Mouse (Mus musculus) mouse trophoblast stem cell (cell line): Measurements from ENCODE around the gene Nr1i2.
"Not testable (repeated sequence)": the region's sequence is repeated elsewhere in the genome, so short reads cannot be mapped to it uniquely, and the experiment has no call there.

Experiments used
- in situ Hi-C, 2 experiments: fragments of 300-500 bp; cut with MseI, MboI; formaldehyde crosslinking; loops; 2 replicates in 1 of 2; 3 replicates in 1 of 2; pipeline ENCODE4 v1.15.1; 2025

Gene Nr1i2

DNA sequence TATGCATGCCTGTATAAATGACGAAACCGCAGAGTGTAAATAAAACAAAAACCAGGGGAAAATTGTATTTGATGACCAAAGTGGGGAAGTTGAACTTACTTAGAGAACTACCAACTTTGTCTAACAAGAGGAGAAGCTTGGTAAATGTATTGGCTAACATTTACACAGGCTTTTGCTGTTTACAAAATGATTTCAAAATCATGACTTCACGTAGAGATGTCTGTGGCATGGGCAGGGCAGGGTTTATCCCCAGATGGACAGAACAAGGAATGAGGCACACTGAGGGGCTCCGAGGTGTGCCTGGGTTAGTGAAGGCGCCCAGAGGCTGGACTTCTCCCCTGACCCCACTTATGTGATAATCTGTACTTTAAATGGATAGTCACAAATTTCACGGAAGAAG lies 7.3 kb downstream of the Nr1i2 start:
- in situ Hi-C loops: no loop called here

DNA sequence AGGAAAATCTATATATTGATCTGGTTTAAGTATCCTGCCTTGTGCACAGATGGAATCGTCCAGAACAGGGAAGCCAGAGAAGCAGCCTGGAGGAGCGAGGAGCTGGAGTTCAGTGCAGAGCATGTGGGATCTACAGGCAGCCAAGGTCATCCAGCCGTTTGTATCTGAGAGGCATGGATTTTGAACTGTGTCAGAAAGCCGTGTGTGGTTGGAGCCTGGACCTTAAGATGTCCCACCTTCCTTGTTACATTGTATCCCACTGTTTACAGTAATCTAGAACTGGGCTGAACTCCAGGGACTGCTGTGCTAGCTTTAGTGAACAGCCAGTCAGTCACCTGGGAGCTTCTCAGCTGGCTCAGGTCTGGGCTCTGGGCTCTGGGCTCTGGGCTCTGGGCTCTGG lies 8.1 kb downstream of the Nr1i2 start:
- in situ Hi-C loops: no loop called here

DNA sequence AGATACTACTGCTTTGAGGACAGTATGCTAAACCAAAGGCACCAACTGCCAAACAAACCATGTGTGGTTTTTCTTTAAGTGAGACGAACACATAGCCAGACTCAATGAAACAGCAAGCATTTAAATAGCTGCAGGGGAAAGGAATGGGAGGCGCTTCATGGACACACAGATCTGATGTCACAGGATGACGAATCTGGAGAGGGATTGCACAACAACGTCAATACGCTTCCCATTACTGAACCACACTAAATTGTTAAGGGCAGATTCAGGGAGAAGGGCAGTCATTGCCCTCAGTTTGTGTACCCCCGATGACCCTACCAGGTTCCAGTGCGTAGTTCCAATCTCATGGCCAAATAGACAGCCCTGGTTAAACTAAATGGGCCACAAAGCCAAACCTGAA lies 8.8 kb downstream of the Nr1i2 start:
- in situ Hi-C loops: no loop called here

DNA sequence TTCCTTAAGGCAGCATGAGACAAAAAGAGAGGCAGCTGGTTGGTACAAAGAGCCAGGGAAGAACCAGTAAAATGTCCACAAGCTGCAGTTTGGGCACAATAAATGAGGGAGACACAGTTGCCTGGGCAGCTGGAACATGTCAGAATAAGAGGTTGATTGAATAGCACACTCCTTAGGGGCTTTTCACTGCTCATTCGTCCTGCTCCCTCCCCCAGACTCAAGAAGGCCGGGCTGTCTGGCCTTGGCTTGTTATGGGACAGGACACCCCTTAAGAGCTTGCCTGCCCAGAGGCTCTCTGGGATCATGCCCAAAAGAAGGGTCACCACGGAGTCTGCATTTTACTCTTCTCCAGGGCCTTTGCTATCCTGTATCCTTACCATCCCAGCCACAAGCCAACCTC lies 11.3 kb downstream of the Nr1i2 start:
- in situ Hi-C loops: no loop called here

DNA sequence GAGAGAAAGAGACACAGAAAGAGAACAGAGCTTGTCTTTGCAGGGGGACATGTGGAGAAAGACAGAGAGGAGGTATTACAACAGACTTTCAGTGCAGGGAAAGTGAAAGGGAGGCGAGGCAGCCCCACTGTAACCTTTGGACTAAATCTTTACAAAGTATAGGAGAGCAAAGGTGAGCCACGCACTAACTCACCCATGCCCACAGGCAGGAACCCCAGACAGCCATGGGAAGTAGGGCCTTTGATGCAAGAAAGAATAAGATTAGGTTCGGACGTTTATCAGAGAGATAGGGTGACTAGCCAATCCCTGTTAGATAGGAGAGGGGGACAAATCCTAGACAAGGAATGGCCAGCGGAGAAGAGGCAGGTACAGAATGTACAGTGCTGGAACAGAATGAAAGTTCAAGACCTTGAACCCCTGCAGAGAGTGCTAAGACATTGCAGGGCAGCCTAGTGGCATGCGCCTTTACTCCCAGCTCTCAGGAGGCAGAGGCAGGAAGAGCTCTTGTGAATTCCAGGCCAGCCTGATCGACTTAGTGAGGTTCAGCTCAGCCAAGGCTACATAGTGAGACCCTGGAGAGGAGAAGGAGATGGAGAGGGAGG lies 12.0 kb downstream of the Nr1i2 start:
- in situ Hi-C loops: no loop called here

DNA sequence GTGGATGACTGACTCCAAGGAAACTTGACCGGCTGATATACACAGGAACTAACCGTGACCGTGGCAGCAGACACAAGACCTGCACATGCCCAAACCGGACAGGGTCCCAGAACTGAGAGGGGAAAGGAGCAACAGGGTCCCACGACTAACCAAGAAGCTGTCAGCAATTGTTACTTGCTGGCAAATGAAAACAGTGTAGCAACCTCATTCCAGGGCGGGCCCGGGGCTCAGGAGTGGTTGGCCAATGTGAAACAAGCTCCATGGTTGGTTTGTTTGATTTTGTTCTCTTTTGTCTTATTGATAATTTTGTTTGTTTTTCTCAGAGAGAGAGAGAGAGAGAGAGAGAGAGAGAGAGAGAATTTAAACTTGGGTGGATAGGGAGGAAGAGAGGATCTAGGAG lies 13.7 kb downstream of the Nr1i2 start:
- in situ Hi-C loops: no loop called here

DNA sequence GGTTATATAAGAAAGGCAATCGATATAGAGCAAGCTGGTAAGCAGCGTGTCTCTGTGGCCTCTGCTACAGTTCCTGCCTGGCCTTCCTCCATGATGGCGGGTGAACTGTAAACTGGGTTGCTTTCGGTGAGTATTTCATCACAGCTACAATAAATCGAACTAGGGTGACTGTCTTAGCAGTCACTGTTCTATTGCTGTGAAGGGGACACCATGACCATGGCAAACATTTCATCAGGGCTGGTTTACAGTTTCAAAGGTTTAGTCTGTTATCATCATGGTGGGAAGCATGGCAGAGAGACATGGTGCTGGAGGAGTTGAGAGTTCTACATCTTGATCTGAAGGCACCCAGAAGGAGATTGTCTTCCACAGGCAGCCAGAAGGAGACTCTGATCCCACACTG lies 14.8 kb downstream of the Nr1i2 start:
- in situ Hi-C loops: no loop called here

DNA sequence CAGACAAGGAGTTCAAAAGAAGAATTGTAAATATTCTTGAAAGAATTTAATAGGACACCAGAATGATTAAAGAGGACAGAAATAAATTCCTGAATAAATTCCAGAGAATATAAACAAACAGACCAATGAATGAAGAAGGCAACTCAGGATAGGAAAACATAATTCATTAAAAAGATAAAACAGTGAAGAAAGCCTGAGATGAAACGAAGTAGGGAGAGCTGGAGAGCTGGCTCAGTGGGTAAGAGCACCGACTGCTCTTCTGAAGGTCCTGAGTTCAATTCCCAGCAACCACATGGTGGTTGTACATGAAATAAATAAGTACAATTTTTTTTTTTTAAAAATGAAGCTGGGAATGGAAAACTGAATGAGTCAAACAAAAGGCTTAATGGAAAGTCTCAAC lies 19.9 kb downstream of the Nr1i2 start:
- in situ Hi-C loops: no loop called here

DNA sequence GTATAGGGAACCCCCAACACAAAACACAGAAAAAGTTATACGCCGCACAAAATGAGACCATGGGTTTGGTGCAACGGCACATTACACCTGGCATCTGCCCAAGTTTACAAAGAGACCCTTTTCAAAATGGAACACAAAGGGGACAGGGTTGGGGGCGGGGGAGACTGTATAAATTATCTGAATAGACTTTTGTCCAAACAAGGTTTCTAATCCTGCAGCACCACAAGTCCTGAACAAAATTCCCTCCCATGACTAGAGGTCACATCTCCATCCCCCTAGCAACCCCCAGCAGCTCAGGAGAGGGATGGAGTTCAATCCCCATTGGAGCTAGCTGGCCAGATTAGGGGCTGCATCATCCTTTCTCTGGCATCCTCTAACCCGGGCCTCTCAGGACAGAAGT lies 22.1 kb downstream of the Nr1i2 start:
- in situ Hi-C loops: no loop called here

DNA sequence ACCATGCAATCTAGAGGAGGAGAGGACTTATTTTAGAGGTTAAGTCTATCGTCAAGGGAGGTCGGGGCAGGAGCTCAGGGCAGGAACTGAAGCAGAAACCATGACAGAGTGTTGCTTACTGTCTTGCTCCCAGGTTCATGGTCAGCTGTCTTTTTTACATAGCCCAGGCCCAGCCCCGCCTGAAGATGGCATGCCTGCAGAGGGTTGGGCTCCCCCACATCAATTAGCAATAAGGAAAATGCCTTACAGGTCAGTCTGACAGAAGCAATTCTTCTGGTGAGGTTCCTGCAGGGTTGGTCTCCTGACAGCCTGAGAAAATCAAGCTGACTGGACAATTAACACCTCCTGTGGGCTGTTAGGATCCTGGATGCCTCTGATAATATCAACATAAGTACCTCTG lies 23.0 kb downstream of the Nr1i2 start:
- in situ Hi-C loops: no loop called here

DNA sequence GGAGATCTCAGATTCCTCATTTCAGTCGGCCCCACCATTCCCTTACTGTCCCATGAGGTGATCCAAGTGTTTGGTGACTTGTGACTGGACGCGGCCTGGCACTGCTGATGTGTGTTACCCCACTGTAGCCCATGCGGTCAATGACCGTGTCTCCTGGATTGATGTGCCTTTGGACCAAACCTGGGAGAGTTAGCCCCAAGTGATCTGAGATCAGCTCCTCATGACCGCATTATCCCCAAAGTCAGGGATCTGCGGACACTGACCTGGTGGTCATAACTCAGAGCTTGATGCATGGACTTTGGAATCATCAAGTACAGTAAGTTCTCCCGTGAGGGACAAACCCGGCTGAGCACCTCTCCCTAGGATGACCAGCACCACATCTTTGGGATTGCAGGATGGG lies 38.7 kb downstream of the Nr1i2 start:
- in situ Hi-C loops: no loop called here

DNA sequence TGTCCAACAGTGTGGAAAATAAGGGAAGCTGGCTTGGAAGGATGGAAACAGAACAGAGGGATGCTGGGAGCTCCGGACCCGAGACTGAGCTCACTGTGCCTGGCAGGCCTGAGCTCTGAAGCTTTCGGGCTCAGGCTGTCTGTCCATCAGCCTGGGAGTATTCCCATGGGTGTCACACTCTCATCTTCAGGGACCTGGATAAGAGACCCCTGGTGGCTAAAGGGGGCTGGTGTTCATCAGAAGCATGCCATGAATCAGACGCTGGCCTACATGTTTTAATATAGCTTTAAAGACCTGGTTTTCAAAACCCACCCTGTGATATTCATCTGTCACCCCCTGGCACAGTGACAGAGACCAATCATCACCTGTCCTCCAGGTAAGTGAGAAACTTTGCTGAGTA lies 39.5 kb downstream of the Nr1i2 start:
- in situ Hi-C loops: no loop called here

DNA sequence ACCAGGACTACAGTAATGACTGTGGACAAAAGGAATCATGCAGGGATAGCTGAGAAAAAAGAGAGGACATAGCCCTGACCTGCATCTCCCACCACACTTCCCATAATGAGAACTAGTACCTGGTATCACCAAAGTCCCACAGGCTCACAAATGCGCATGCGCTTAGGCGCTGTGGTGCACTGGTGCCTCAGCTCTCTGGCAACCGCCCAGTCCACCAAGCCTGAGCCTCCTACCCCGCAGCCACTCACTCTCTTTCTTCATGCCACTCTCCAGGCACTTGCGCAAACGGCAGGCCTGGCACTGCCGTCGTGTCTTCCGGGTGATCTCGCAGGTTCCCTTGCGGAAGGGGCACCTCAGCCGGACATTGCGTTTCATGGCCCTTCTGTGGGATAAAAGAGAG lies 40.6 kb downstream of the Nr1i2 start:
- in situ Hi-C loops: no loop called here

DNA sequence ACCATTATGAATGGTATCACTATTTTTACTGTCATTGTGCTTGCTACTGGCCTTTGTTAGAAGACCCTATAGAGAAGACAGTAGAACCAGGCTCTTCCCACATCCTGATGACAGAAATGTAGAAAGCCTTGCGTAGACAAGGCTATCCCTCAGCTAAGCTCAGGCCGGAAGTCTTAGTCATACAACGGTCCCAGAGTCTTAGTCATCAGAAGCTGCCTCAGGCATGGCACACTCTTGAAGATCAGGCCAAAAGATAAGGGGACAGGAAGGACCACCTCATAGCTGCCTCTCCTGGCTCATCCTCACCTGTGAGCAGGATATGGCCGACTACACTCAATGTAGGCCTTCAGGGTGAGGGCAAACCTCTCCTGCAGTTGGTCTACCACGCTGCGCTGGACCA lies 44.2 kb downstream of the Nr1i2 start:
- in situ Hi-C loops: no loop called here

DNA sequence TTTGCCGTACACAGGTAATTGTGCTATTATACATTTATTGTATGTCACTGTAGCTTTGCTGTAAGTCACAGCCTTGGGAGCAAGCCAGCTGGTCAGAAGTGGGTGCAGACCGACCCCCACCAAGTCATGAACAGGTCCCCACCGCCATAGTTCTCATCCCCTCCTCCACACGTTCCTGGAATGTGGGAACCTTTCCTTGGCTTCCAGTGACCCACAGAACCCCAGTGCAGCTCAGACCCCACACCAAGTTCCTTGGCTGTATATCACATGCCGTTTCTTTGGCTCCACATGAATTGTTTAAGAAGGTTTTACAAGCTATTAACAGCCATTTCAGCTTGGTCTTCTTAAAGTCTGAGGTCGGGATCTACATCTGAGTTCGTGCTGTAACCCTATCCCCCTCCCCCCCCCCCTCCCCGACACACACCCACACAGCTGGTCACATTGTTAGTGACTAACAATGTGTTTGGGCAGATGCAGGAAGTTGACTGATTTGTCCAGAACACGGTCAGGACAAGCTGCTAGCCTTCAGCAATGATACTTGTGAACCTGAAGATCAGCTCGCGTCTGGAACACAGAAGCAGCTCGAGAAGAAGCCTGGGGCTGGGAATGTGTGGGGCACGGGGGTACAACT lies 46.2 kb downstream of the Nr1i2 start:
- in situ Hi-C loops: no loop called here

DNA sequence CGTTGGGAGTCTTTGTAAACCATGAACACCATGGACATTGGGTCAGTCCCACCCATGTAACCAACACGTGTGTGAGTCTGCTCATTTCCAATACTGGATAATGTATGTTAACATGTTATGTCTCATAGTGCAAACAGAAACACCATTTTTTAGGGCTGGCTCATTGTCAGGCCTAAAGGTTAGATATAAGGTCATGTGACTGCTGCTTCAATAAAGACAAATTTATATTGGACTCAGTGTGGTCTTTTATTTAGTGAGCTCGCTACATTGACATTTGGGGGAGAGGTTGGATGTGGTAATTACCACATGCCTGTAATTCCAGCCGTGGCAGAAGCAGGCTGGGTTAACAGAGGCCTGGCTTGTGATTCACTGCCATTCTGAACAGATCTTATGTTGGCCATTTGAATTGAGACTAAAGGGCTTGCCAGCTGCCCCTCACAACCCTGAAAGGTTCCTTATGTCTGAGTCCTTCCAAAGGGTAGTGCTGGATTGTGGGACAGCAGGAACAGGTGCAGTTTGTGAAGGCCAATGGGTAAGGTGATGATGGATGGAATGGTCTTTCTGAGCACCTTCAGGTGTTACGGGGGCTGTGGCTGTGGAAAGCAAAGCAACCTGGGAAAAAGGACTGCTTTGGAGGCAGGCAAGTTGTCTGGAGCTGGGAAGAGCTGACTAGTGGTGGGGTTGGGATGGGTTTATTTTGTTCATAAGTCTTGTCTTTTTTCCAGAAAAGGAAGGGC lies 48.6 kb downstream of the Nr1i2 start:
- in situ Hi-C loops: no loop called here

DNA sequence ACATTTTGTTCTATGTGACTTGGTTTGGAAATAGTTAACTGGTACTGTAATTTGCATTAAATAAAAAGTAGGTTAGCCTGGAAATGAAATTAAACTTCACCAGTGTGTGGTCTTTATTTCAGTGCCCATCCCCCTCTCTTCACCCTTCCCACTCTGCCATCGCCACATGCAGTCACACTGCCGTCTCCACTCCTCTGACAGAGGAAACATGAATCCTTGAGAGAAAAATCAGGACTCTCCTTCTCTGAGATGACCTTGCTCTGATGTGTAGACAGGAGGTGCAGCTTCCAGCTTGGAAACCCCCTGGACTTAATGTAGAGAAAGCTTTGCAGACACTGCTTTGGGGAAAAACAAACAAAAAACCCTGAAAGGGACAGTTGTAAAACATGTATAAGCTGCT lies 49.2 kb downstream of the Nr1i2 start:
- in situ Hi-C loops: no loop called here

DNA sequence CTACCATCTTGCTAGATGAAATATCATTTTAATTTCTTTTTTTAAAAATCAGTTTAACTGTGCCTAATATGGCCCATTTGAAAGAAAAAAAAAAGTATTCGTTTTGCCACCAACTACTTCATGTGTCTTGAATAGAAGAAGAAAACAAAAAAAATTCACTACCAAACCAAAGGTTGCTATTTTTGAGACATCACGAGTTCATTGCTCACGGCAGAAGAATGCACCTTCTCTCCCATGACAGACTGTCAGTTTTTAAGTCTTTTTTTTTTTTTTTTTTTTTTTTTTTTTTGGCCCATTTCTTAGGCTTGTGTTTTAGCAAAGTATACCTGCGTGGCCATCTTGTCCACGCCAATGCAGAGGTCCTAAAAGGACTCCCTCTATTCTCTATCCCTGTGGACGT lies 50.5 kb downstream of the Nr1i2 start:
- in situ Hi-C loops: no loop called here

DNA sequence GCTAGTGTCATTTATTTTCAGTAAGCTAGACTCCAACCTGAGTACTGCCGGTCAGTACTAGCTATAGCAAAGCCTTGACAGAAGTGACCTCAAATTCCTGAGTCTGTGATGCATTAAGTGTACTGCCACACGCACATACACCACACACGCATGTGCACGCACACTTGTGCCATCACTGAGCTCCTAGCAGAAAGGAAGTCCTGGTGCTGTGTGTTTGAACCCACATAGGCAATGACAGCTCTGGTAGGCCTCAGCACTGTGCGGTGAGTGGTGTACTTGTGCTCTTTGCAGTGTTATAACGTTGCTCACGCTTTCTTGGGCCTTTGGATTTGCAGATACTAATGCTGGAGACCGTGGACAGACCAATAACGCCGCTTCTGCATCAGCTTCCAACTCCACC lies 54.5 kb downstream of the Nr1i2 start:
- in situ Hi-C loops: no loop called here

DNA sequence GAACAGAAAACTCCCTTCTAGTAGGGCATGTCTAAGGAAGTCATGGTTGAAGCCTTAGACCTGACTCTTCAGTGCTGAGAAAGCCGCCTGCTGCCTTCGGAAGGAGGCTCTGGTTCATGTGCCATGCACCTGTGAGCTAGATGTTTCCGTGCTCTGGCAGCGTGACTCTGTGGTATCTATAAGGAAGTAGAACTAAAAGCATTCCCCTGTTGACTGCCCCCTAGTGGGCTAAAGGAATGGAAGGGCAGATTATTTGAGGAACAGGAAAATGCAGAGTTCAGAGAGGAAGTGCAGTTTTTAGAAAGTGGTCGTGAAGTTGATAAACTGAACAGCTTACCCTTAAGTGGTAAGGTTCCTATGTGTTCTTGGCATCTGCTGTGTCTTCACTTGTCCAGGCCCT lies 54.9 kb downstream of the Nr1i2 start:
- in situ Hi-C loops: no loop called here

DNA sequence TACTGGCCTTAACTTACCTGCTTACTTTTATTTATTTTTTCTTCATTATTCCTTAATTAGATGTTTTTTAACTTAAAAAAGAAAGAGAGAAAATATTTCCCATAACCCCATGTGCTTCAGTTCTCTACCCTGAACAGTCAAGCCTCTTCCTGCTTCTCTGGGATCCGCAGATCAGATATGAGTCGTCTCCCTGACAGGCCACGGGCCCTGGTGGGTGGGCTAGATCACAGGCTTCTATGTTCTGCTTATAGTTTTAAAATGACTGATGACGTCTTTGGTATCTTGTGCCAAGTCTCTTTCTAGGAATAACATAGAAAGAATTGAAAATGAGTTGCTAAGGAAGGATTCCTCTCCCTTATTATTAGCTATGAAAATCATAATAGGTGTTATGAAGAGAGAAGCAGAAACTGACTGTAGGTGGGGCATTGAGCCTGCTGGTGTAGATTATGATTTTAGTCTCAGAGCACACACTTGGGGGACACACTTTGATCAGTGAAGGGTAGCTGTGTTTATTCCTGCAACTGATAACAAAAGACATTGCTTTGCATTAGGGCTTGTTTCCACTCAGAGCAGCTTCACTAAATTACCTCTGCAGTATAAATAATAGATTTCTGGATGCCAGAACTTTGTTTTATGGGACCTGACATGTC lies 57.6 kb downstream of the Nr1i2 start:
- in situ Hi-C loops: no loop called here

DNA sequence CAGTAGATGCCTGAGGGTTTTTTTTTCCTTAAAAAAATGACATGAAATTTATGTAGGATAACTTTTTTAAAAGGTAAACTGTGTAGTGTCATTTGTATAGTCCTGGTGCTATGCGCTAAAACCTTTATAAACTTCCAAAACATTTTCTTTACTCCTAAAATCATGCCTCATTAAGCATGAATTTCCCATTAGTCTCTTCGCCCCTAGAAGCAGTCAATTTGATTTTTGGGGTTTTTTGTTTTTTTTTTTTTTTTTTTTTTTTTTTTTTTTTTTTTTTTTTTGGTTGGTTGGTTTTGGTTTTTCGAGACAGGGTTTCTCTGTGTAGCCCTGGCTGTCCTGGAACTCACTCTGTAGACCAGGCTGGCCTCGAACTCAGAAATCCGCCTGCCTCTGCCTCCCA lies 72.1 kb downstream of the Nr1i2 start:
- in situ Hi-C loops: not testable (repeated sequence)

DNA sequence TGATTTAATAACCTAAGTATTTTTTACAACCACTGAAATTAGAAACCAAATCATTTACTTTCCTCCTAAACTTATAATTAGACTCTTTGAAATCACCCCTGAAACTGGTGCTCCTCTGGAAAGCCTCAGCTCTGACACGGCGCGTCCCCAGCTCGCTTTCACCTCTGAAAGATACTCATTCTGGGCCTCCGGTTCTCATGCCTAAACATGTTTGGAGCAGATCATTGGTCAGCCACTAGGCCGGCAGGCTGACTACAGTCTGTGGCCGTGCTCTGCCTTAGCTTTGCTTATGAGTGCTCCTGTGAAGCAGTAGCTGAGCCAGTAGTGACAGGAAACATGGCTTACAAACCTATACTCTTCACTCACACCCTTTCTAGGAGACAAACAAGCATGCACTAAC lies 89.4 kb downstream of the Nr1i2 start:
- in situ Hi-C loops: no loop called here
